Mouse (Mus musculus): ENCODE measurements around the gene Kcnk18.

Gene Kcnk18

DNA sequence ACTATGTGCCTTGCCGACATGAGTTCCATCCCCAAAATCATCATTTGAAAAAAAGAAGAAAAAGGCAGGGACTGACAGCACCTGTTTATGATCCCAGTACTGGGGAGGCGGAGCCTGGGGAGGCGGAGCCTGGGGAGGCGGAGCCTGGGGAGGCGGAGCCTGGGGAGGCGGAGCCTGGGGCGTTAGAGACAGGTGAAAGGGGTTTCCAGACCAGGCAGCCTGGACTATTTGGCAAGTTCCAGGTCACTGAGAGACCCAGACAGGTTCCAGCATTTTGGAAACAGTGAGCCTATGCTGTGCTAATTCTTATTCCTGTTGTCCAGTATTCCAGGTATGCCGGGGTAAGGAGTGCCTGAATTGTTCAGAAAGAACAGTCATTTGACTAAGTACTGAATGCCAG lies at the start of gene Kcnk18:
Gene Kcnk18, plus strand, starts transcription at position 224 of the 400 bp plus-strand sequence.
- in situ Hi-C loops (cut with MboI, MseI), result no loop called here

GRCm38 (mm10) chr19:59169936-59170765 lies 48.9 kb upstream of the Kcnk18 start, which contains the start of gene Vax1:
Gene Vax1, minus strand, starts transcription at chr19:59170056.
- in situ Hi-C loops (cut with MboI, MseI), result no loop called here

- in situ Hi-C loops (cut with MboI, MseI), result no loop called here
These were observed 48.3 kb upstream of the Kcnk18 start for GRCm38 (mm10) chr19:59170766-59171095.

GRCm38 (mm10) chr19:59171151-59171870 lies 47.7 kb upstream of the Kcnk18 start:
- in situ Hi-C loops (cut with MboI, MseI), result no loop called here

GRCm38 (mm10) chr19:59171871-59172245 lies 47.2 kb upstream of the Kcnk18 start:
- in situ Hi-C loops (cut with MboI, MseI), result no loop called here

- in situ Hi-C loops (cut with MboI, MseI), result no loop called here
These were observed 46.2 kb upstream of the Kcnk18 start for GRCm38 (mm10) chr19:59172781-59173180.

- in situ Hi-C loops (cut with MboI, MseI), result no loop called here
These were observed 45.5 kb upstream of the Kcnk18 start for GRCm38 (mm10) chr19:59173341-59174015.

DNA sequence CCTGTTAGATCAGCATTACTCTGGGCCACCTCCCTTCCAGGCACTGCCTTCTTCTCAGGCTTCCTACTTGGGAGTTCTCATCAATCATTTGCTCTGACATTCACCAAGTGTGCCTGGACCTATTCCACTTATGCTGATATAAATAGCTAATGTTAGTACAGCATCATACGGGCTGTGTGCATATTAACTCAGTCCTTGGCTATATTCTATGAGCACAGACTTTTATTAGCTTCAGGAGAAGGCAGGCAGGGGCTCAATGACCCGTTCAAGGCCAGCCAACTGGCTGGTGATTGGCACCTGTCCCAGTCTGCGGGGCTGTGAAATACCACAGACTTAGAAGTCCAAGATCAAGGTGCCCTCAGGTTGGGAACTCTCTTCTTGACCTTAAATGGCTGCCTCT lies 35.0 kb upstream of the Kcnk18 start:
- in situ Hi-C loops (cut with MboI, MseI), result no loop called here

DNA sequence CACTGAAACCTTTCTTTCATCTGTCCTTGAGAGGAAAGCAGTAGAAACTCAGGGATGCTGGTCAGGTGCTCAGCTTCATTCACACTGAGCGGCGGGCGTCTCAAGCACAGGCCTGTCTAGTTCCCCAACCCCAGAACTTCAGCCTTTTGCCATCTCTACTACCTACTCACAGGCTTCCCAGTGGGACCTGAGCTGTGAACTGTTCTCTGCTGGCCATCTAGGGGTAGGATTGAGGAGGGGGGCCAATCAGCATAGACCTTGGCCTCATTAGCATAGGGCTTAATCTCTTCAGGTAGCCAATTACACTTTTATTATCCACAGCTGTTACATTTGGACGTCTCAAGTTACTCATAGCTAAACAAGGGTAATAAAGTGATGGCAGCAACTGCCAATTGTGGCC lies 30.0 kb upstream of the Kcnk18 start:
- in situ Hi-C loops (cut with MboI, MseI), result no loop called here

DNA sequence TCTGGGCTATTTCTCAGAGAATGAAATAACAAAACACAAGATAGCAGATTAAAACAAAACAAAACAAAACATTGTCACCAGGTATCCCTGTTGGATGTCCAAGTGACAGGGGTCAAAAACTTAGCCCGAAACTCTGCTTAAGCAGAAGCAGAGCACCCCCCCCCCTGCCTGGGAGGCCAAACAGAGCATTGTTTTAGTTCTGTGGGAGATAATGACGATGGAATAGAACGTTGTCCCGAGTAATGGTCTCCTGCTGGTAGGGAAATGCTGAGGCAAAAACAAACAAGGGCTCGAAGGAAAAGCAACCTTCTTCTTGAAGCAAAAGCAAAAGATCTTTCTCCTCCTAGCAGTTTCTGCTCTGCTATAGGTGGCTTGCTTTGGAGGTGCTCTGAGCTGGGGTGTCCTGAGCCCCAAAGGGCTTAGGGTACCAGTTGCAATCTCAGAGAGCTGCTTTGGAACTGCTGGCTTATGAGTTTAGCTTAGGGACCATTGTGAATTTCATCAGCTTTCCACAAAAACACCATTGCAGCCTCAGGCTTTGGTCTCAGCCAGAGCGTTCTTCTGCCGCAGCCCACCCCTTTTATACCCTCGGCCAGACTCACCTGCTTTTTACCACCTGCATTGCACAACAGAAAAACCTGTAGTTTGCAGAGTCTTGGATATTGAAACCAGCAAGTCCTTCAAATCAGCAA lies 28.4 kb upstream of the Kcnk18 start:
- in situ Hi-C loops (cut with MboI, MseI), result no loop called here

DNA sequence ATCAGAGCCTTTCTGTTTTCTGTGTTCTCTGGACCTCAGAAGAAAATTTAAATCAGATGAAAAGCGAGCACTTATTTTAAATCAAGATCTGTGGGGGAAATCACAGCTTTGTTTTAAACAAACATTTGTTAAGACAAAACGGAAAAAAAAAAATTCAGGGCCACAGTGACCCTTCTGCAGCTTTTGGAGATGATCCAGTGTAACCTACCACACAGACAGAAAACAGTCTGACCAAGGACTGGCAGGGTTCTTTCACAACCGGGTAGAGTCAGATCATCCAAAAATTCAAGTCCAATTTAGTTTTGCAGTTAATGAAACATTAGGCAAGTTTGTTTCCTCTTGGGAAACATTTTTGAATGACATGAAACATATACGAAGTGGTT lies 27.9 kb upstream of the Kcnk18 start:
- in situ Hi-C loops (cut with MboI, MseI), result no loop called here

- in situ Hi-C loops (cut with MboI, MseI), result no loop called here
These were observed 26.5 kb upstream of the Kcnk18 start for GRCm38 (mm10) chr19:59192491-59192890.

GRCm38 (mm10) chr19:59193456-59193855 lies 25.6 kb upstream of the Kcnk18 start:
- in situ Hi-C loops (cut with MboI, MseI), result no loop called here

DNA sequence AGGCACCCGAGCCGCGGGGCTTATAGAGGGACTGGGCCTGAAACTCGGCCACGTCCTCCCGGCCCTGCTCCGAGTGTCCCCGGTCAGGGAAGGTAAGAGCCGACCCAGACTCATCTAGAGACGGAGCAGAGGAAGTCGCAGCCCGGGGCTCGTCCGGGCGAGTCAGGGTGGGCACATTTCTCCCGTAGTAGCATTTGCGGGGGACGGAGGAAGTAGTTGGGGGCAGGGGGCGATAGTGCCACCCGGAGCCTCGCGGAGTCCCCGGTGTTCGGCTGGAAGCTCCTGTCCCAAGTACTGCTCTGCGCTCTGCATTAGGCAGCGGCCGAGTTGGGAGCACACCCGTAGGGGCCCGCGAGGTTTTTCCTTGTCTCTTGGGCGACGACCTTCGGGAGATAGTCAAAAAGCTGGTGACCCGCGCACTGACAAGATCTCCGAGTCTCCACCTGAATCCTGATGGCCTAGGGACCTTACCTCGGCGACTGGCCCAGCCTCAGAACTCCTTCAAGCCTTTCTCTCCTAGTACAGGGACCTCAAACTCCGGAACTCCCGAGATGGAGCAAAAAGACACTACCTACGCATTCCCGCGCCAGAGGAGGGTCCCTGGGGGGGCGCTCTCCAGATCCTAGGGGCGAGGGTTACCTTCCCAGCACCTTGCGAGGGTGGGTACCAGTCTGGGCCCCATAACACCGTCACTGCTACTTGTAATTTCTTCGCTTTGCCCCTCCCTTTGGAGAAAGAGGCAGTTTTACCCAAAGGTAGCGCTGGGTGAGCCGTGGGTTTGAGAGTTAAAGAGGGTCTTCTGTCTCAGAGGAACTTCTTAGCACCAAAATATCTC lies 24.8 kb upstream of the Kcnk18 start:
- in situ Hi-C loops (cut with MboI, MseI), result no loop called here

- in situ Hi-C loops (cut with MboI, MseI), result loop anchor here (5.0 kb wide), 1 partner anchor 278 kb away; no protein-coding TSS in a partner anchor
These were observed 23.7 kb upstream of the Kcnk18 start for GRCm38 (mm10) chr19:59195181-59195770.

- in situ Hi-C loops (cut with MboI, MseI), result loop anchor here (5.0 kb wide), 1 partner anchor 279 kb away; no protein-coding TSS in a partner anchor
These were observed 22.8 kb upstream of the Kcnk18 start for GRCm38 (mm10) chr19:59196111-59196666.

GRCm38 (mm10) chr19:59198161-59198560 lies 20.9 kb upstream of the Kcnk18 start:
- in situ Hi-C loops (cut with MboI, MseI), result loop anchor here (5.0 kb wide), 1 partner anchor 281 kb away; no protein-coding TSS in a partner anchor

- in situ Hi-C loops (cut with MboI, MseI), result no loop called here
These were observed 10.5 kb upstream of the Kcnk18 start for GRCm38 (mm10) chr19:59208475-59208874.

DNA sequence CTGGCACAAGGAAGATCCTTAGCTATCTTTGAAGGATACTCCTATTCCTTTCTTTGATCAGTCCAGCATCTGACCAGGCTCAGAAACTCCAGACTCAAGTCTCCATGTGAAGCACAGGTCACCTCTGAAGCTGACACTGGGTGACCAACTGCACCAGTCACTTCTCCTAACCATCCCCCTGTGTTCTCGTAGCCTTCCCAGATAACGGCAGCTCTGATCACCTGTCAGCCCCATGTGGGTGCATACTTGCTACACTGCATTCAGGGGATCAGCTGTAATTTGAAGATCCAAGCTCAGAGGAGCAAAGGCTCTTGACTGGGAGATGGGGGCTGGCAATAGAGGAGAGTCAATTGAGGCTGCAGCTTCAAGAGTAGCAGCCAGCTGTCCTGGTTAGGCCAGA lies 10.0 kb upstream of the Kcnk18 start:
- in situ Hi-C loops (cut with MboI, MseI), result no loop called here

DNA sequence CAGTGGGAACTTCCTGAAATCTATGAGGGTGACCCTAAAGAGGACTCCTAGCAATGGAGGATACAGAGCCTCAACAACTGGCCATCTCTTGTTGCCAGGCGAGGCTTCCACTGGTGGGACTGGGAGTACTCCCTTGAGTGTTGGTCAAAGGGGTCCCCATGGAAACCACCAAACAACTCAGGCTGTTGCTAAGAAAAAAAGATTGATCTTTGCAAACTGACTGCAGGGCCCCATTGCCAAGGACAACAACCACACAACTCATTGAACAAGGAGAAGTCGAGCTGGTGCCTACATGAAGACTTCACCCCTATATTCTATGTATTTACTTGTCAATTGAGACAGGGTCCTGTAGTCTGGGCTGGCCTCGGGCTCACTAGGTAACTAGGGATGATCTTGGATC lies 2.1 kb upstream of the Kcnk18 start:
- in situ Hi-C loops (cut with MboI, MseI), result no loop called here

All from regulatory T cell (primary cell).